Mouse (Mus musculus) liver, adult 2 months (tissue): Measurements from ENCODE around the gene Arhgap21. TPM values are rescaled to one million over a fixed set of nuclear protein-coding genes. Genes with fewer than 3 reads are reported as not detected.
A peak's percentile ranks its signal among the peaks of the same experiment; 100 is the strongest.

Source experiments
- DNase-seq: peaks from one replicate; pipeline ENCODE4 v3.0.0-alpha.2; 2011; ENCODE audit warnings: low read depth, low spot score; ENCODE audit errors: extremely low read depth
- H3K27ac ChIP-seq: fragments of 200-500 bp; replicated peaks from 2 replicates; pipeline ENCODE4 v1.5.1; 2012; ENCODE audit warnings: low read depth, mild to moderate bottlenecking, control low read depth, inconsistent platforms, low read length; ENCODE audit not compliant: insufficient read depth
- H3K27me3 ChIP-seq: fragments of 200-500 bp; 2 replicates; pipeline ENCODE4 v1.6.1; 2012; ENCODE audit warnings: mild to moderate bottlenecking, moderate library complexity, low read length, inconsistent platforms; ENCODE audit not compliant: control insufficient read depth, insufficient read depth
- H3K36me3 ChIP-seq: fragments of 200-500 bp; 2 replicates; pipeline ENCODE4 v1.6.1; 2012; ENCODE audit warnings: low read length, inconsistent platforms; ENCODE audit not compliant: control insufficient read depth, insufficient read depth
- H3K4me1 ChIP-seq: fragments of 200-500 bp; 2 replicates; pipeline ENCODE4 v1.6.1; 2011; ENCODE audit warnings: low read length; ENCODE audit not compliant: control insufficient read depth, insufficient read depth
- H3K4me3 ChIP-seq: fragments of 200-500 bp; 2 replicates; pipeline ENCODE4 v1.5.1; 2011; ENCODE audit warnings: low read depth, mild to moderate bottlenecking, control low read depth, low read length, moderate library complexity; ENCODE audit not compliant: insufficient read depth
- H3K79me2 ChIP-seq: fragments of 200-500 bp; 2 replicates; pipeline ENCODE4 v1.6.1; 2012; ENCODE audit warnings: inconsistent platforms, mild to moderate bottlenecking, low read length, moderate library complexity; ENCODE audit not compliant: control insufficient read depth, insufficient read depth
- H3K9ac ChIP-seq: fragments of 200-500 bp; 2 replicates; pipeline ENCODE4 v1.6.1; 2012; ENCODE audit warnings: low read depth, mild to moderate bottlenecking, control low read depth, inconsistent platforms, low read length
- CTCF ChIP-seq: fragments of 200-500 bp; IDR thresholded peaks from 2 replicates; pipeline ENCODE4 v1.5.1; 2011; ENCODE audit warnings: low read depth, low read length, control low read depth
- POLR2A ChIP-seq: fragments of 200-500 bp; IDR thresholded peaks from 2 replicates; pipeline ENCODE4 v1.6.1; 2011; ENCODE audit warnings: low read length, control low read depth; ENCODE audit not compliant: insufficient read depth; ENCODE audit errors: extremely low read depth
- WGBS: fragments of 180-500 bp; shearing (Covaris S2); methylation state at CpG from one replicate; pipeline ENCODE4 v1.1.7; 2018; 5-methylcytosine and 5-hydroxymethylcytosine counted together
- polyA plus RNA-seq: library from polyadenylated mRNA; depleted of rRNA; stranded (reverse); fragments of >200 nt; gene quantifications from 2 replicates; pipeline ENCODE4 v1.2.3, GENCODE M21; 2012
- total RNA-seq: library from RNA; depleted of rRNA; stranded (reverse); fragments of >200 nt; gene quantifications from 2 replicates; pipeline ENCODE4 v1.2.3, GENCODE M21; 2014

Arhgap21 gene
- total and polyA plus RNA-seq, 2 experiments, result 7.2 to 19.2 TPM

- Histone ChIP-seq H3K27ac (no peak overlapping the region), H3K4me1 (peaks cover 7% of the 10 kb centered on the region; the same call in 1 of the 2 replicates), H3K4me3 (no peak overlapping the region), H3K79me2 (peaks cover 8% of the 10 kb centered on the region; the same call in 1 of the 2 replicates), H3K9ac (no peak overlapping the region), H3K27me3 (no peaks in the 10 kb centered on the region), H3K36me3 (peaks cover 5% of the 10 kb centered on the region; the same call in 1 of the 2 replicates)
- no peak for TF ChIP-seq CTCF
- no peak for TF ChIP-seq POLR2A
- WGBS, result 24% methylated on average over 7 of the region's 7 CpGs
- peak; percentile 44 for DNase-seq
These were observed 59.3 kb downstream of the Arhgap21 start for GRCm38 (mm10) chr2:20909404-20909803.

GRCm38 (mm10) chr2:20907291-20907690, 61.4 kb downstream of the Arhgap21 start:
- no peak overlapping the region for H3K4me3 ChIP-seq
- H3K27me3 ChIP-seq, result no peaks in the 10 kb centered on the region
- H3K79me2 ChIP-seq, result peaks cover 12% of the 10 kb centered on the region; the same call in 1 of the 2 replicates
- WGBS, result 89% methylated on average over 3 of the region's 3 CpGs
- TF ChIP-seq CTCF, result no peak
- no peak for TF ChIP-seq POLR2A
- no peak overlapping the region for H3K9ac ChIP-seq
- no peak overlapping the region for H3K27ac ChIP-seq
- no peak for DNase-seq
- peaks cover 5% of the 10 kb centered on the region; the same call in 1 of the 2 replicates for H3K4me1 ChIP-seq
- peaks cover 5% of the 10 kb centered on the region; the same call in 1 of the 2 replicates for H3K36me3 ChIP-seq

GRCm38 (mm10) chr2:20905411-20905810, 63.3 kb downstream of the Arhgap21 start:
- Histone ChIP-seq H3K4me3 (no peak overlapping the region), H3K4me1 (0 out of 2 replicates have a peak, but pooled peaks cover 2% of the 10 kb centered on the region), H3K9ac (no peak overlapping the region), H3K27me3 (no peaks in the 10 kb centered on the region), H3K79me2 (peaks cover 10% of the 10 kb centered on the region; the same call in 1 of the 2 replicates), H3K27ac (no peak overlapping the region), H3K36me3 (no peaks in the 10 kb centered on the region)
- no peak for TF ChIP-seq CTCF
- no peak for TF ChIP-seq POLR2A
- DNase-seq, result no peak
- WGBS, result 90% methylated on average over 8 of the region's 8 CpGs

- 79% methylated on average over 11 of the region's 11 CpGs for WGBS
These were observed 65.6 kb downstream of the Arhgap21 start for GRCm38 (mm10) chr2:20902981-20903645.

GRCm38 (mm10) chr2:20901916-20902315, 66.8 kb downstream of the Arhgap21 start:
- no peak overlapping the region for H3K4me3 ChIP-seq
- no peak overlapping the region for H3K27ac ChIP-seq
- no peaks in the 10 kb centered on the region for H3K36me3 ChIP-seq
- H3K4me1 ChIP-seq, result no peaks in the 10 kb centered on the region
- no peak for DNase-seq
- WGBS, result 95% methylated on average over 4 of the region's 4 CpGs
- TF ChIP-seq CTCF (no peak), POLR2A (no peak)
- peaks cover 4% of the 10 kb centered on the region; the same call in 1 of the 2 replicates for H3K79me2 ChIP-seq
- no peaks in the 10 kb centered on the region for H3K27me3 ChIP-seq
- H3K9ac ChIP-seq, result no peak overlapping the region

More at GRCm38 (mm10) chr2:20902981-20903645, 65.6 kb downstream of the Arhgap21 start:
- Histone ChIP-seq H3K4me1 (0 out of 2 replicates have a peak, but pooled peaks cover under 1% of the 10 kb centered on the region), H3K36me3 (no peaks in the 10 kb centered on the region), H3K4me3 (no peak overlapping the region), H3K79me2 (peaks cover 5% of the 10 kb centered on the region; the same call in 1 of the 2 replicates), H3K27ac (no peak overlapping the region), H3K27me3 (no peaks in the 10 kb centered on the region), H3K9ac (no peak overlapping the region)
- no peak for TF ChIP-seq POLR2A
- no peak for TF ChIP-seq CTCF
- no peak for DNase-seq

- WGBS, result 77% methylated on average over 9 of the region's 9 CpGs
- Histone ChIP-seq H3K4me3 (no peak overlapping the region), H3K36me3 (no peaks in the 10 kb centered on the region), H3K27ac (no peak overlapping the region), H3K9ac (no peak overlapping the region), H3K27me3 (no peaks in the 10 kb centered on the region), H3K4me1 (no peaks in the 10 kb centered on the region), H3K79me2 (peaks cover 8% of the 10 kb centered on the region; the same call in 1 of the 2 replicates)
- no peak for DNase-seq
- no peak for TF ChIP-seq POLR2A
- TF ChIP-seq CTCF, result no peak
These were observed 69.4 kb downstream of the Arhgap21 start for GRCm38 (mm10) chr2:20899301-20899700.
